Mouse (Mus musculus) cerebellum, adult 2 months (tissue): ENCODE measurements at regions not wholly inside any gene's neighbourhood (a gene's known extent, or its start where the extent isn't known, plus 50 kb on each side); places are given as distances from the start of the nearest gene placed in this dataset.

Experiments used
- DNase-seq, 2 experiments: peaks; one replicate each; pipeline ENCODE4 v3.0.0; 2021
- H3K27ac ChIP-seq: fragments of 200-500 bp; 2 replicates; pipeline ENCODE4 v1.5.1; 2012; ENCODE audit warnings: low read length, control low read depth, inconsistent platforms; ENCODE audit not compliant: insufficient read depth
- H3K27me3 ChIP-seq: fragments of 200-500 bp; 2 replicates; pipeline ENCODE4 v1.6.1; 2012; ENCODE audit warnings: inconsistent platforms, mild to moderate bottlenecking, low read length, moderate library complexity; ENCODE audit not compliant: control insufficient read depth, insufficient read depth
- H3K4me1 ChIP-seq: fragments of 200-500 bp; 2 replicates; pipeline ENCODE4 v1.6.1; 2011; ENCODE audit warnings: low read length; ENCODE audit not compliant: control insufficient read depth, insufficient read depth
- H3K4me3 ChIP-seq: fragments of 200-500 bp; replicated peaks from 2 replicates; pipeline ENCODE3; 2011; ENCODE audit warnings: mild to moderate bottlenecking, low read depth, low read length, control low read depth; ENCODE audit not compliant: insufficient read depth
- CTCF ChIP-seq: fragments of 200-500 bp; IDR thresholded peaks from 2 replicates; pipeline ENCODE4 v1.5.1; 2011; ENCODE audit warnings: low read depth, mild to moderate bottlenecking, control low read depth, low read length, moderate library complexity, borderline replicate concordance; ENCODE audit not compliant: insufficient read depth
- POLR2A ChIP-seq: fragments of 200-500 bp; IDR thresholded peaks from 2 replicates; pipeline ENCODE4 v1.6.1; 2011; ENCODE audit warnings: low read length, control low read depth, borderline replicate concordance; ENCODE audit not compliant: insufficient read depth
- WGBS: fragments of 180-500 bp; shearing (Covaris S2); methylation state at CpG from one replicate; pipeline ENCODE4 v1.1.7; 2018; 5-methylcytosine and 5-hydroxymethylcytosine counted together

DNA sequence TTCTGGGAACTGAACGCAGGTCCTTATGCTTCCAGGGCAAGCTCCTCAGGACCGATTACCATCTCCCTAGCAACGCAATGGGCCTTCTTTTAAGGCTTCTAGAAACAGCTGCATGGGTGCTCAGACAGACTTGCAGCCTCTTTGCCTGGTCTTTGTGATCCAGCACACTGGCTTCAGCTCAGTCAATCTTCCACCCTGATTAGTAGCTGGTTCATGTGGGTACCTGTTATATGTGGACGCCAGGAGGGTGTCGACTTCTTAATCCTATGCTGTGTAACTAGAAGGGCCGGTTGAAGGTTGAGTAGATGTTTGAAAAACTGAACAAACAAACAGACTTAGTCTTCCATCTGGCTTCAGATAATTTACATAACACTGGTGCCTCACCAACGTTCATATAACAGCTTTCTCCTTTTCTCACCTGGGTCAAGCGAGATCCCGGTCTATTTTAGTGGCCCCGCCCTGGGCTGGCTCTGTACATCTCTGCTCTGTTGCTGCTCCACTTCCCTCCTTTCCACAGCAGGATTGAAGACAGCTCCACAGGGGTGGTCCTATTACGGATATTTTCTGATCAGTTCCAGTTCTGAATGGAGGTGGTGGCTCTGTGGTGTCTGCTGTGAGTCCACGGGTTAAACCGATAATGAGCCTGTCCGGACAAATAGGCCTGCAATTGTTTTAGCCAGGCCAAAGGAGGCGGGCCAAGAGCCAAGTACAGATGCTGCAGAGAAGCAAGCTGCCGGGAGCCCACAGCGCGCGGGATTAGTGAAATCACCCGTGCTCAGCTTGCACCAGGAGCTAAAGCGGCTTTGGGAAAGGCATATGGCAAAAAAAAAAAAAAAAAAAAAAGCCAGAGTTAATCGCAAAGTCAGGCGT lies 102.4 kb upstream of the St6galnac5 start:
- peak; percentile 75 to 78 for DNase-seq
- TF ChIP-seq POLR2A (no peak), CTCF (no peak)
- peaks cover 11% of the 10 kb centered on the region; the same call in 1 of the 2 replicates for H3K4me1 ChIP-seq
- WGBS = 28% methylated on average over 23 of the region's 23 CpGs
- H3K27ac ChIP-seq = no peak overlapping the region
- no peaks in the 10 kb centered on the region for H3K27me3 ChIP-seq
- H3K4me3 ChIP-seq = peak overlapping the region; percentile 38

DNA sequence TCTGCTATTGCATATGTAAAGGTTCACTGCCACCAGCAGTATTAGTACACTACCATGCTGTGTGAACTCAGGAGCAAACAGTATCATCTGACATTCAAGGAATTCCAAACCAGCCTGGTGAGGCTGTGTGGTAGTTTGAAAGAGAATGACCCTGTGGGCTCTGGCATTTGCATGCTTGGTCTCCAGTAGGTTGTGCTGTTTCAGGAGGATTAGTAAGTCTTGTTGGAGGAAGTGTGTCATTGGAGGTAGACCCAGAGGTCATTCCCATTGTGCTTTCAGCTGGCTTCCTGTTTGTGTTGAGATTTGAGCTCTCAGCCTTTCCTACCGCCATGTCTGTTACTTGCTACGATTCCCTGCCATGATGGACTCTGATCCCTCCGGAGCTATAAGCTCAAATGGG lies 98.3 kb upstream of the St6galnac5 start:
- 99% methylated on average over 3 of the region's 3 CpGs for WGBS
- DNase-seq = no peak
- Histone ChIP-seq H3K4me1 (peaks cover 23% of the 10 kb centered on the region), H3K27ac (no peak overlapping the region), H3K27me3 (no peaks in the 10 kb centered on the region), H3K4me3 (no peak overlapping the region)
- TF ChIP-seq POLR2A = no peak
- no peak for TF ChIP-seq CTCF

DNA sequence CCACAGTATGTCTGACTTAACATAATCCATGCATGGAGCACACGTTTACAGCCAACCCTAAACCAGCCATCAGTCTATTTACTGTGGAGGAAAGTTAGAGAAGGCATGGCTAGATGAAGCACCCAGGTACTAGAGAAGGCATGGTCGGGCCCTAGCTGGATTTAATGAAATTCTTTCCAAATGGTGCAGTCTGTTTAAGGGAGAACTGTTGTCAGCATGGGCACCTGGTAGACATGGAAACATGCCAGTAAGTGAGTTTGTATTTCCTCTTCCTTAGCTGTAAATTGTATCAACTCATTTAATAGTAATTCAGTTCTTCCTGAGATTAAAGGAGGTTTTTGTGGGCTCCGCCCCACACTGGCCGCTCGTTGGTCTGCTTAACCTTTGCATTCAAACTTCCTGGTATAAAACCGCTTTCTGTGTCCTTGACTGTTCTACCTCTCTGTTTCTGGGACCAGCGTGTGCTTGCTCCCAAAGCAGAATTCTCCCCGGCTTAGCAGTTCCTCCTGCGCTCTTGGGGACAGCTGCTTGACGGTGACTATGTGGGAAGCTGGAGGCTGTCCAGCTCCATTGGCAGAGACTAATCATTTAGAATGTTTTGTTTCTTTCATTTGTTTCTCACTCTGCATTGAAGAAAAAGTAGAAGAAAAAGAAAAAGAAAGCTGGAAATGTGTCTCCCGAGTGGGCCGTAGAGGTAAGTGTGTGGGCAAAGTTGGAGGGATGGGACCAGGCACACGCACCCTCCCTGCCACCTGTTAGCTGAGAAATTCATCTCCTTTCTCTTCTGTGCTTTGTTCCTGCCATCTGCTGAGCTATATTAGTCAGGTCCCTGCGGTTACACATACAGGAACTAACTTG lies 96.0 kb upstream of the St6galnac5 start:
- no peak for TF ChIP-seq POLR2A
- no peak for TF ChIP-seq CTCF

DNA sequence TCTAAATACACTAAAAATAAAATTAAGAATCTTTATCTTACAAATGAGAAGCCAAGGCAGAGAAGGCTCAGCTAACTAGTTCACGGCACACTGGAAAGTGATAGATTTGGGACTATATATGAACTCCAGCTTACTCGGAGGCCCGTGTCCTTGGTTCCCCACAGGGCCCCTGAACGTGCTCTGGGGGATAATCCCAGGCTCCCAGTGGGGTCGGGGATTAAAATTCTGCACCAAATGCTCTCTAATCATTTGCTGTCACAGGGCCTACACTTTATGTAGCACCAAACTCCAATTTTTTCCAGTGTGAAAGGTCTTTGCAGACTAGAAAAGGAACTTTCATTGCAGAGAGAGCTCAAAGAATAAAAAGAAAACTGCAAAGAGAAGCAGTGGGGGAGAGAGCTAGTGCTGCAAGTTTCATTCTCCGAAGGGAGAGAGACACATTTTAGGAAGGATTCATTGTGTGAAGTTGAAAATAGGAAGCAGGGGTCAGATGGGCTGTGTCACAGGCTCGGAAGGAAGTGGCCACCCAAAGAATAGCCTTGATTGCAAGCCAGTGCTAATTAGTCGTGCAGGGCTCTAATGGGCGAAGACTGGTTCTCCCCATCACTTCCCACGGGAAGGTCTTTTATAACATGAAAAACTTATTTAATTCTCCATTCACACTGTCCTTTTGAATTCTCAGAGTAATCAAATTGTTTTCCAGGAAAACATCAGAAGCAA lies 90.3 kb upstream of the St6galnac5 start:
- DNase-seq = no peak
- Histone ChIP-seq H3K27ac (no peak overlapping the region), H3K4me1 (peaks cover under 1% of the 10 kb centered on the region; the same call in 1 of the 2 replicates), H3K27me3 (no peaks in the 10 kb centered on the region), H3K4me3 (no peak overlapping the region)
- TF ChIP-seq POLR2A (no peak), CTCF (no peak)
- WGBS = 65% methylated on average over 10 of the region's 10 CpGs

More for the DNA sequence above, 96.0 kb upstream of the St6galnac5 start:
- no peaks in the 10 kb centered on the region for H3K27me3 ChIP-seq
- H3K4me3 ChIP-seq = no peak overlapping the region
- no peak overlapping the region for H3K27ac ChIP-seq
- peak; percentile 47 to 50 for DNase-seq
- peaks cover 14% of the 10 kb centered on the region for H3K4me1 ChIP-seq
- WGBS = 16% methylated on average over 14 of the region's 14 CpGs

DNA sequence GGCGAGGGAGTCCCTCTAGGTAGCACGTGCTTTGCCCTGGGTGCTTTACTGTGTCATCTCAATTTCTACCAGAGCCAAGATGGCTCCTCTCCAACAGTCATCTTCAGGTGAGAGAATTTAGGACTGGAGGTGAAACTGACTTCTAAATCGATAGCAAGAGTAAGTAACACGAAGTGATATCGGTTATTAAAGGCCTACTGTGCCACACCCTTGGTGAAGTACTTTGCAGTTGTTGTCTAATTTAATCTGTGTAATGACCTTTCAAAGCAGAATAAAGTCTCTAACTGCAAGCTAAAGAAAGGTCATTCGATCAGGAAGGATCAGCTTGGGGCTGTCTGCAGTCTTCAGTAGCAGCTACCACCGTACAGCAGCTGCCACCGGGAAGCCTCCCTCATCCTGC lies 89.5 kb upstream of the St6galnac5 start:
- no peak for DNase-seq
- H3K27me3 ChIP-seq = no peaks in the 10 kb centered on the region
- H3K4me3 ChIP-seq = no peak overlapping the region
- H3K4me1 ChIP-seq = no peaks in the 10 kb centered on the region
- 80% methylated on average over 8 of the region's 8 CpGs for WGBS
- H3K27ac ChIP-seq = no peak overlapping the region
- no peak for TF ChIP-seq CTCF

DNA sequence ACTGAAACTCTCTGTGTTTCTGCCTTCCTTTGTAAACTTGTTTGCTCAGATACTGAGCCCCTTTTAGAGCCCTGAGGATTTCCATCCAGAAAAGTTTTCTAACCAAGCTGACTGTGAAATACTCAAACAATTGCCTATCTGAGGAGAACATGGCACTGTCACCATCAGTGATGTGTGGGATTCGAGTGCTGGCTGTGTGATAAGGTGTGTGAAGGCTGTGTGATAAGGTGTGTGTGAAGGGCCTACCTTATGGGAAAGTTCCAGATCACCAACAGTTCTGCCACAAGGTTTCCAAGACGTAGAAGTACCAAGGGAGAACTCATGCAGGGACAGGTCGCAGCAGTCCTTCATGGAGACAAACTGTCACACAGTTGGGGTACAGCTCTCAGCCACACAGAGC lies 89.1 kb upstream of the St6galnac5 start:
- no peak for DNase-seq
- H3K4me1 ChIP-seq = no peaks in the 10 kb centered on the region
- no peak for TF ChIP-seq POLR2A
- TF ChIP-seq CTCF = no peak

DNA sequence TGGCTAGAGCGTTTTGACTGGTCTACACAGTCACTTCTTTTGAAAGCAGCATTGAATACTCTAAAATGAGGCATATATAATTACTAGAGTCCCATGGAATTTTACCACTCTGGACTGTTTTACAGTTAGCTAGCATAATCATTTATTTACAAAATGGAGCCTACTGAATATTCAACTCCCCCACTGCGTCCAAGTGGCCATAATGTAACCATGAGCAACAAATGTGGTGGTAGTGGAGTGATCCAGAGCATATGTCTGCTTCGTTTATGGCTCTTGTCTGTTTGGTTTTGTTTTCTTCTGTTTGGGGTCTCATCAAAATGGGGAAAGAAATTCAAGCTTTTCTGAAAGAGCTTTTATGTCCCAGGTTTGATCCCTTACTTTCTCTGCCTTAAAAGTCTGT lies 83.8 kb upstream of the St6galnac5 start:
- Histone ChIP-seq H3K27me3 (no peaks in the 10 kb centered on the region), H3K27ac (no peak overlapping the region), H3K4me1 (no peaks in the 10 kb centered on the region), H3K4me3 (no peak overlapping the region)
- TF ChIP-seq CTCF = no peak
- TF ChIP-seq POLR2A = no peak
- 83% methylated on average over 3 of the region's 3 CpGs for WGBS
- no peak for DNase-seq

More for the DNA sequence above, 89.1 kb upstream of the St6galnac5 start:
- Histone ChIP-seq H3K27ac (no peak overlapping the region), H3K27me3 (no peaks in the 10 kb centered on the region), H3K4me3 (no peak overlapping the region)
- 75% methylated on average over 3 of the region's 3 CpGs for WGBS
